Mouse (Mus musculus) inflammation-experienced regulatory T-cells, adult 16 weeks (primary cell): ENCODE measurements around the gene Gm6176. TPM values are rescaled to one million over a fixed set of nuclear protein-coding genes. Genes with fewer than 3 reads are reported as not detected.

Experiments
- polyA plus RNA-seq: library from polyadenylated mRNA; unstranded; fragments of 100-300 nt; shearing (Covaris generic); gene quantifications from one replicate; pipeline ENCODE4 v1.2.1, GENCODE M21; 2017

Gene Gm6176
- not detected for polyA plus RNA-seq

GRCm38 (mm10) chr7:22056205-22056604 lies at the start of gene Gm6176:
TSS of gene Gm6176 (minus strand) at chr7:22056305.

GRCm38 (mm10) chr7:22068757-22069156 lies 12.7 kb upstream of the Gm6176 start, which contains the start of gene Vmn1r139:
TSS of gene Vmn1r139 (plus strand) at chr7:22069057.

GRCm38 (mm10) chr7:22028797-22029196 lies 27.3 kb downstream of the Gm6176 start, which contains the start of gene Vmn1r138:
TSS of gene Vmn1r138 (minus strand) at chr7:22028897.

Other genes with a start within 250 kb of the Gm6176 start
- gene Vmn1r135, start 224.0 kb downstream of the Gm6176 start, polyA plus RNA-seq = not detected
- not detected for gene Gm5725, start 212.0 kb downstream of the Gm6176 start, polyA plus RNA-seq
- not detected for gene Gm5891, start 135.0 kb downstream of the Gm6176 start, polyA plus RNA-seq
- gene Vmn1r137, start 61.7 kb downstream of the Gm6176 start, polyA plus RNA-seq = not detected
- gene Vmn1r138, start 27.4 kb downstream of the Gm6176 start, polyA plus RNA-seq = not detected
- not detected for gene Vmn1r139, start 12.8 kb upstream of the Gm6176 start, polyA plus RNA-seq
- not detected for gene Gm16451, start 61.9 kb upstream of the Gm6176 start, polyA plus RNA-seq
- not detected for gene Gm10666, start 78.4 kb upstream of the Gm6176 start, polyA plus RNA-seq
- gene Vmn1r142, start 107.7 kb upstream of the Gm6176 start, polyA plus RNA-seq = not detected
- gene Vmn1r143, start 133.1 kb upstream of the Gm6176 start, polyA plus RNA-seq = not detected
- not detected for gene Gm8653, start 145.0 kb upstream of the Gm6176 start, polyA plus RNA-seq
- gene Gm8453, start 173.2 kb upstream of the Gm6176 start, polyA plus RNA-seq = not detected